ENCODE assay signal across 15 mouse cellular contexts in genomic region chr5:147315432-147316075, GRCm38 (mm10). TPM values are rescaled to one million over a fixed set of nuclear protein-coding genes. Genes with fewer than 3 reads are reported as not detected.
DNase-seq lines count a peak whose midpoint lies in the region; ATAC-seq lines count a peak whose summit lies in the region.
"Had no signal": no experiment of that assay in that cellular context is flagged by ENCODE, and none has a peak within 500 bp of the region (broad histone marks: within the 10 kb centered on the region; RNA-seq: fewer than 3 reads in every experiment).

No protein-coding gene starts in this region.

- H3K27me3 ChIP-seq in heart, embryonic 15.5 days, result peaks cover 98% of the 10 kb centered on the region
- peaks cover 90% of the 10 kb centered on the region for H3K27me3 ChIP-seq in midbrain, embryonic 11.5 days (ENCODE audit: control insufficient read depth, insufficient read depth, low read length)
- peaks cover 100% of the 10 kb centered on the region for H3K27me3 ChIP-seq in midbrain, embryonic 10.5 days (ENCODE audit: low read depth, poor library complexity, severe bottlenecking)
- H3K27me3 ChIP-seq in hindbrain, embryonic 16.5 days (replicated peaks; ENCODE audit: control insufficient read depth, insufficient read depth, low read length), result peaks cover 77% of the 10 kb centered on the region
- peaks cover 98% of the 10 kb centered on the region for H3K27me3 ChIP-seq in limb, embryonic 13.5 days

- no peak overlapping the region for H3K9ac ChIP-seq in heart, embryonic 15.5 days
- no peak overlapping the region for H3K9ac ChIP-seq in midbrain, embryonic 11.5 days (ENCODE audit: low read length)
- no peak overlapping the region for H3K9ac ChIP-seq in hindbrain, embryonic 16.5 days (ENCODE audit: low read depth, low read length)
- no peak overlapping the region for H3K9ac ChIP-seq in limb, embryonic 13.5 days
- H3K9ac ChIP-seq: liver, embryonic 13.5 days had no signal

- H3K4me1 ChIP-seq in heart, embryonic 15.5 days (replicated peaks), result peaks cover 8% of the 10 kb centered on the region
- peaks cover 3% of the 10 kb centered on the region; the same call in 1 of the 2 replicates for H3K4me1 ChIP-seq in midbrain, embryonic 11.5 days (ENCODE audit: control insufficient read depth, insufficient read depth, low read length)
- peaks cover 10% of the 10 kb centered on the region for H3K4me1 ChIP-seq in midbrain, embryonic 10.5 days
- H3K4me1 ChIP-seq in hindbrain, embryonic 16.5 days (ENCODE audit: control insufficient read depth, insufficient read depth, low read depth, low read length), result peaks cover 4% of the 10 kb centered on the region; the same call in 1 of the 2 replicates
- peaks cover 7% of the 10 kb centered on the region for H3K4me1 ChIP-seq in limb, embryonic 13.5 days
- H3K4me1 ChIP-seq: liver, embryonic 13.5 days had no signal

- H3K36me3 ChIP-seq in heart, embryonic 15.5 days, result no peaks in the 10 kb centered on the region
- H3K36me3 ChIP-seq in midbrain, embryonic 11.5 days (ENCODE audit: control insufficient read depth, insufficient read depth, low read length), result no peaks in the 10 kb centered on the region
- no peaks in the 10 kb centered on the region for H3K36me3 ChIP-seq in midbrain, embryonic 10.5 days
- H3K36me3 ChIP-seq in hindbrain, embryonic 16.5 days (ENCODE audit: control insufficient read depth, insufficient read depth, low read length), result no peaks in the 10 kb centered on the region
- H3K36me3 ChIP-seq in limb, embryonic 13.5 days, result no peaks in the 10 kb centered on the region
- H3K36me3 ChIP-seq: liver, embryonic 13.5 days had no signal

- peak overlapping the region; percentile 47 for H3K4me2 ChIP-seq in heart, embryonic 15.5 days
- no peak overlapping the region for H3K4me2 ChIP-seq in midbrain, embryonic 11.5 days
- H3K4me2 ChIP-seq in hindbrain, embryonic 16.5 days (ENCODE audit: low read length), result peak overlapping the region; percentile 17
- H3K4me2 ChIP-seq in limb, embryonic 13.5 days (replicated peaks), result no peak overlapping the region
- H3K4me2 ChIP-seq: liver, embryonic 13.5 days had no signal

- peak overlapping the region; percentile 24 for H3K4me3 ChIP-seq in heart, embryonic 15.5 days
- H3K4me3 ChIP-seq in midbrain, embryonic 11.5 days (ENCODE audit: low read depth, low read length), result no peak overlapping the region
- no peak overlapping the region for H3K4me3 ChIP-seq in midbrain, embryonic 10.5 days
- no peak overlapping the region for H3K4me3 ChIP-seq in hindbrain, embryonic 16.5 days (ENCODE audit: low read length)
- H3K4me3 ChIP-seq in limb, embryonic 13.5 days, result peak overlapping the region; percentile 7; the same call in 1 of the 2 replicates
- H3K4me3 ChIP-seq: liver, embryonic 13.5 days had no signal

- DNase-seq in heart, adult 8-10 months (ENCODE audit: low spot score), result no peak
- peak; percentile 88 for DNase-seq in midbrain, embryonic 11.5 days (ENCODE audit: low spot score, missing footprints)
- DNase-seq in midbrain, embryonic 10.5 days (ENCODE audit: low spot score), result no peak
- no peak for DNase-seq in cerebellum, postnatal 4 days (ENCODE audit: low spot score in 2 of 2)
- DNase-seq: gastrocnemius, postnatal 36 days; kidney, postnatal 36 days; liver, embryonic 13.5 days; lung, postnatal 14 days had no signal

- H3K9me3 ChIP-seq in heart, embryonic 15.5 days (replicated peaks), result no peaks in the 10 kb centered on the region
- H3K9me3 ChIP-seq in midbrain, embryonic 11.5 days (ENCODE audit: control insufficient read depth, low read length), result no peaks in the 10 kb centered on the region
- no peaks in the 10 kb centered on the region for H3K9me3 ChIP-seq in midbrain, embryonic 10.5 days (replicated peaks)
- H3K9me3 ChIP-seq in hindbrain, embryonic 16.5 days (ENCODE audit: control insufficient read depth, low read length), result no peaks in the 10 kb centered on the region
- H3K9me3 ChIP-seq in limb, embryonic 13.5 days, result no peaks in the 10 kb centered on the region
- H3K9me3 ChIP-seq: liver, embryonic 13.5 days had no signal

- ATAC-seq in heart, embryonic 15.5 days (replicated peaks; ENCODE audit: insufficient number of reproducible peaks, insufficient read depth, low FRiP score, low read depth), result no peak
- no peak for ATAC-seq in midbrain, embryonic 11.5 days (ENCODE audit: low FRiP score)
- ATAC-seq in hindbrain, embryonic 16.5 days, result no peak
- ATAC-seq in limb, embryonic 13.5 days (ENCODE audit: low FRiP score, low read depth), result no peak
- ATAC-seq: forebrain, embryonic 14.5 days had no signal

- H3K27ac ChIP-seq in heart, embryonic 15.5 days, result no peak overlapping the region
- H3K27ac ChIP-seq in midbrain, embryonic 11.5 days (ENCODE audit: low read depth, low read length), result no peak overlapping the region
- H3K27ac ChIP-seq in midbrain, embryonic 10.5 days (replicated peaks), result no peak overlapping the region
- H3K27ac ChIP-seq in hindbrain, embryonic 16.5 days (ENCODE audit: low read depth, low read length), result no peak overlapping the region
- no peak overlapping the region for H3K27ac ChIP-seq in limb, embryonic 13.5 days
- H3K27ac ChIP-seq: liver, embryonic 13.5 days had no signal

- WGBS in heart, embryonic 15.5 days, result 2% methylated on average over 25 of the region's 25 CpGs
- WGBS in midbrain, embryonic 11.5 days, result under 1% methylated on average over 25 of the region's 25 CpGs
- WGBS in midbrain, embryonic 10.5 days, result under 1% methylated on average over 25 of the region's 25 CpGs
- under 1% methylated on average over 25 of the region's 25 CpGs for WGBS in hindbrain, embryonic 16.5 days
- 2% methylated on average over 25 of the region's 25 CpGs for WGBS in limb, embryonic 13.5 days

RNA-seq across cellular contexts. Expression of gene Urad, which starts 6.7 kb away (rescaled TPM):
- polyA plus RNA-seq in heart, embryonic 15.5 days (2015; fragmentation: Nextera tagmentation; extraction: Ambion mirVana), result not detected in 2 replicates
- not detected for total RNA-seq in heart, adult 8-10 months (2022)
- not detected in 2 replicates for polyA plus RNA-seq in midbrain, embryonic 11.5 days (2014; fragmentation: Nextera tagmentation; extraction: Ambion mirVana)
- polyA plus RNA-seq in midbrain, embryonic 10.5 days (2016; fragmentation: Nextera tagmentation; extraction: Ambion mirVana), result not detected in 2 replicates
- not detected in 2 replicates for polyA plus RNA-seq in hindbrain, embryonic 16.5 days (2015; fragmentation: Nextera tagmentation; extraction: Ambion mirVana)
- not detected in 2 replicates for polyA plus RNA-seq in limb, embryonic 13.5 days (2015; fragmentation: Nextera tagmentation; extraction: Ambion mirVana)
- total RNA-seq: gastrocnemius, postnatal 36 days; left cerebral cortex, adult 8-10 months had no signal
- polyA plus RNA-seq: forebrain, embryonic 14.5 days; urinary bladder, adult 2 months had no signal

RNA-seq across cellular contexts. Expression of gene Cdx2, which starts 8.5 kb away (rescaled TPM):
- polyA plus RNA-seq in heart, embryonic 15.5 days (2015; fragmentation: Nextera tagmentation; extraction: Ambion mirVana), result not detected in 2 replicates
- not detected for total RNA-seq in heart, adult 8-10 months (2022)
- polyA plus RNA-seq in midbrain, embryonic 11.5 days (2014; fragmentation: Nextera tagmentation; extraction: Ambion mirVana), result not detected in 2 replicates
- polyA plus RNA-seq in midbrain, embryonic 10.5 days (2016; fragmentation: Nextera tagmentation; extraction: Ambion mirVana), result not detected in 2 replicates
- not detected in 2 replicates for polyA plus RNA-seq in hindbrain, embryonic 16.5 days (2015; fragmentation: Nextera tagmentation; extraction: Ambion mirVana)
- 0.06 TPM in 1 of 2 replicates, not detected in the other for polyA plus RNA-seq in limb, embryonic 13.5 days (2015; fragmentation: Nextera tagmentation; extraction: Ambion mirVana)
- total RNA-seq: adrenal gland, postnatal 25 days; gastrocnemius, postnatal 36 days; left cerebral cortex, adult 8-10 months had no signal
- polyA plus RNA-seq: forebrain, embryonic 14.5 days; liver, embryonic 13.5 days; urinary bladder, adult 2 months had no signal

RNA-seq across cellular contexts. Expression of gene Pdx1, which starts 45.8 kb away (rescaled TPM):
- not detected in 2 replicates for polyA plus RNA-seq in heart, embryonic 15.5 days (2015; fragmentation: Nextera tagmentation; extraction: Ambion mirVana)
- not detected for total RNA-seq in heart, adult 8-10 months (2022)
- not detected in 2 replicates for polyA plus RNA-seq in midbrain, embryonic 11.5 days (2014; fragmentation: Nextera tagmentation; extraction: Ambion mirVana)
- polyA plus RNA-seq in midbrain, embryonic 10.5 days (2016; fragmentation: Nextera tagmentation; extraction: Ambion mirVana), result not detected in 2 replicates
- not detected in 2 replicates for polyA plus RNA-seq in hindbrain, embryonic 16.5 days (2015; fragmentation: Nextera tagmentation; extraction: Ambion mirVana)
- not detected in 2 replicates for polyA plus RNA-seq in limb, embryonic 13.5 days (2015; fragmentation: Nextera tagmentation; extraction: Ambion mirVana)
- total RNA-seq: adrenal gland, postnatal 25 days; gastrocnemius, postnatal 36 days; left cerebral cortex, adult 8-10 months had no signal
- polyA plus RNA-seq: forebrain, embryonic 14.5 days; liver, embryonic 13.5 days; urinary bladder, adult 2 months had no signal

Comparison
In these comparisons a context has a peak if more than half of its experiments do, and no peak if none do; other contexts are left out.
1. H3K4me2 ChIP-seq: peak in heart, embryonic 15.5 days (single experiment) and hindbrain, embryonic 16.5 days (single experiment); none in midbrain, embryonic 11.5 days (single experiment) and limb, embryonic 13.5 days (single experiment).
2. H3K4me3 ChIP-seq: peak in heart, embryonic 15.5 days (single experiment) and limb, embryonic 13.5 days (single experiment); none in midbrain, embryonic 11.5 days (single experiment), midbrain, embryonic 10.5 days (single experiment) and hindbrain, embryonic 16.5 days (single experiment).